Mouse (Mus musculus) lung, embryonic 16.5 days (tissue): ENCODE data around the gene Nkrf. TPM values are rescaled to one million over a fixed set of nuclear protein-coding genes. Genes with fewer than 3 reads are reported as not detected.

Source experiments
- ATAC-seq: fragments of 200-750 bp; cut with Nextera tagmentation; 2 replicates; pipeline ENCODE4 v1.8.0; 2017; ENCODE audit warnings: low read depth, mild to moderate bottlenecking, moderate library complexity
- H3K27ac ChIP-seq: fragments of 300-500 bp; sonication (generic); 2 replicates; pipeline ENCODE4 v1.5.1; 2014; ENCODE audit warnings: mild to moderate bottlenecking, control low read depth, low read length
- H3K27me3 ChIP-seq: fragments of 300-500 bp; sonication (generic); 2 replicates; pipeline ENCODE4 v1.6.1; 2014; ENCODE audit warnings: low read depth, low read length, mixed read lengths; ENCODE audit not compliant: control insufficient read depth, insufficient read depth
- H3K36me3 ChIP-seq: fragments of 300-500 bp; sonication (generic); 2 replicates; pipeline ENCODE4 v1.6.1; 2014; ENCODE audit warnings: low read length; ENCODE audit not compliant: control insufficient read depth, insufficient read depth
- H3K4me1 ChIP-seq: fragments of 300-500 bp; sonication (generic); replicated peaks from 2 replicates; pipeline ENCODE4 v1.6.1; 2014; ENCODE audit warnings: low read length, mixed read lengths; ENCODE audit not compliant: control insufficient read depth, insufficient read depth
- H3K4me2 ChIP-seq: fragments of 300-500 bp; sonication (generic); 2 replicates; pipeline ENCODE4 v1.6.1; 2014; ENCODE audit warnings: low read depth, low read length, control low read depth
- H3K4me3 ChIP-seq: fragments of 300-500 bp; sonication (generic); 2 replicates; pipeline ENCODE4 v1.5.1; 2014; ENCODE audit warnings: mild to moderate bottlenecking, low read length, control low read depth
- H3K9ac ChIP-seq: fragments of 300-500 bp; sonication (generic); 2 replicates; pipeline ENCODE4 v1.6.1; 2014; ENCODE audit warnings: low read length, control low read depth
- H3K9me3 ChIP-seq: fragments of 300-500 bp; sonication (generic); 2 replicates; pipeline ENCODE4 v1.6.1; 2016; ENCODE audit warnings: low read length; ENCODE audit not compliant: control insufficient read depth
- WGBS: fragments of 180-500 bp; shearing (Covaris S2); extraction: QIAGEN DNeasy Blood & Tissue Kit; methylation state at CpG from one replicate; pipeline ENCODE4 v1.1.7; 2014; 5-methylcytosine and 5-hydroxymethylcytosine counted together
- polyA plus RNA-seq: library from polyadenylated mRNA; unstranded; fragments of >200 nt; fragmentation: Nextera tagmentation; extraction: Ambion mirVana; gene quantifications from 2 replicates; pipeline ENCODE4 v1.2.1, GENCODE M21; 2015

Gene Nkrf
- polyA plus RNA-seq, 1 experiment from 2014 or later, result 1.8 TPM

- H3K27me3 ChIP-seq, result no peaks in the 10 kb centered on the region
- 72% methylated on average over 3 of the region's 3 CpGs for WGBS
- H3K4me1 ChIP-seq, result no peaks in the 10 kb centered on the region
- ATAC-seq, result no peak
- no peaks in the 10 kb centered on the region for H3K9me3 ChIP-seq
- no peak overlapping the region for H3K4me2 ChIP-seq
- no peaks in the 10 kb centered on the region for H3K36me3 ChIP-seq
- H3K4me3 ChIP-seq, result no peak overlapping the region
- no peak overlapping the region for H3K9ac ChIP-seq
- no peak overlapping the region for H3K27ac ChIP-seq
These were observed 32.3 kb downstream of the Nkrf start for GRCm38 (mm10) chrX:36870372-36870771.

GRCm38 (mm10) chrX:36864609-36865328, 37.9 kb downstream of the Nkrf start:
- 45% methylated on average over 8 of the region's 8 CpGs for WGBS
- no peak overlapping the region for H3K9ac ChIP-seq

GRCm38 (mm10) chrX:36863766-36864608, 38.7 kb downstream of the Nkrf start:
- Histone ChIP-seq H3K27me3 (no peaks in the 10 kb centered on the region), H3K4me2 (peak overlapping the region; percentile 53), H3K9ac (peak overlapping the region; percentile 59), H3K36me3 (0 out of 2 replicates have a peak, but pooled peaks cover 2% of the 10 kb centered on the region), H3K4me1 (peaks cover 5% of the 10 kb centered on the region), H3K4me3 (peak overlapping the region; percentile 54), H3K27ac (peak overlapping the region; percentile 44; the same call in 1 of the 2 replicates), H3K9me3 (no peaks in the 10 kb centered on the region)
- peak; percentile 91 for ATAC-seq
- 12% methylated on average over 37 of the region's 44 CpGs for WGBS

More at GRCm38 (mm10) chrX:36864609-36865328, 37.9 kb downstream of the Nkrf start:
- Histone ChIP-seq H3K4me1 (peaks cover 5% of the 10 kb centered on the region), H3K9me3 (no peaks in the 10 kb centered on the region), H3K27ac (no peak overlapping the region), H3K36me3 (0 out of 2 replicates have a peak, but pooled peaks cover 2% of the 10 kb centered on the region), H3K4me2 (peak overlapping the region; percentile 41), H3K4me3 (peak overlapping the region; percentile 54), H3K27me3 (no peaks in the 10 kb centered on the region)
- ATAC-seq, result no peak

- WGBS, result 70% methylated on average over 8 of the region's 8 CpGs
- Histone ChIP-seq H3K4me2 (no peak overlapping the region), H3K27ac (peak overlapping the region; percentile 5; the same call in 1 of the 2 replicates), H3K27me3 (no peaks in the 10 kb centered on the region), H3K36me3 (no peaks in the 10 kb centered on the region), H3K4me1 (no peaks in the 10 kb centered on the region), H3K9me3 (no peaks in the 10 kb centered on the region), H3K9ac (no peak overlapping the region), H3K4me3 (no peak overlapping the region)
- peak; percentile 74 for ATAC-seq
These were observed 50.1 kb downstream of the Nkrf start for GRCm38 (mm10) chrX:36852631-36853030.

- Histone ChIP-seq H3K36me3 (no peaks in the 10 kb centered on the region), H3K9me3 (no peaks in the 10 kb centered on the region), H3K9ac (no peak overlapping the region), H3K4me2 (no peak overlapping the region), H3K27me3 (no peaks in the 10 kb centered on the region), H3K4me3 (no peak overlapping the region), H3K4me1 (no peaks in the 10 kb centered on the region), H3K27ac (no peak overlapping the region)
- WGBS, result 95% methylated on average over 1 of the region's 1 CpGs
- ATAC-seq, result no peak
These were observed 55.5 kb downstream of the Nkrf start for GRCm38 (mm10) chrX:36847152-36847551.

- H3K4me3 ChIP-seq, result no peak overlapping the region
- H3K4me1 ChIP-seq, result no peaks in the 10 kb centered on the region
- H3K9ac ChIP-seq, result no peak overlapping the region
- 52% methylated on average over 4 of the region's 4 CpGs for WGBS
- no peak overlapping the region for H3K27ac ChIP-seq
- ATAC-seq, result no peak
- H3K36me3 ChIP-seq, result no peaks in the 10 kb centered on the region
- no peaks in the 10 kb centered on the region for H3K9me3 ChIP-seq
- H3K27me3 ChIP-seq, result no peaks in the 10 kb centered on the region
- no peak overlapping the region for H3K4me2 ChIP-seq
These were observed 59.2 kb downstream of the Nkrf start for GRCm38 (mm10) chrX:36843346-36843990.

- Histone ChIP-seq H3K4me1 (no peaks in the 10 kb centered on the region), H3K4me2 (no peak overlapping the region), H3K4me3 (no peak overlapping the region), H3K27me3 (no peaks in the 10 kb centered on the region), H3K27ac (no peak overlapping the region), H3K9me3 (no peaks in the 10 kb centered on the region), H3K9ac (no peak overlapping the region), H3K36me3 (no peaks in the 10 kb centered on the region)
- ATAC-seq, result no peak
- WGBS, result 72% methylated on average over 6 of the region's 6 CpGs
These were observed 61.0 kb downstream of the Nkrf start for GRCm38 (mm10) chrX:36841698-36842097.

- 59% methylated on average over 7 of the region's 7 CpGs for WGBS
- H3K27ac ChIP-seq, result peak overlapping the region; percentile 49
- H3K36me3 ChIP-seq, result no peaks in the 10 kb centered on the region
- H3K9me3 ChIP-seq, result no peaks in the 10 kb centered on the region
- no peak overlapping the region for H3K9ac ChIP-seq
- ATAC-seq, result peak; percentile 54
- no peak overlapping the region for H3K4me2 ChIP-seq
- no peaks in the 10 kb centered on the region for H3K4me1 ChIP-seq
- no peak overlapping the region for H3K4me3 ChIP-seq
- no peaks in the 10 kb centered on the region for H3K27me3 ChIP-seq
These were observed 63.3 kb downstream of the Nkrf start for GRCm38 (mm10) chrX:36839391-36839790.
